Mouse (Mus musculus) CD4-positive, CD25-positive, alpha-beta regulatory T cell, adult 2 months (primary cell): ENCODE measurements at regions not wholly inside any gene's neighbourhood (a gene's known extent, or its start where the extent isn't known, plus 50 kb on each side); places are given as distances from the start of the nearest gene placed in this dataset.

Source experiments
- DNase-seq: peaks from one replicate; pipeline ENCODE4 v3.0.0-alpha.2; 2012; ENCODE audit warnings: low read depth, low spot score

DNA sequence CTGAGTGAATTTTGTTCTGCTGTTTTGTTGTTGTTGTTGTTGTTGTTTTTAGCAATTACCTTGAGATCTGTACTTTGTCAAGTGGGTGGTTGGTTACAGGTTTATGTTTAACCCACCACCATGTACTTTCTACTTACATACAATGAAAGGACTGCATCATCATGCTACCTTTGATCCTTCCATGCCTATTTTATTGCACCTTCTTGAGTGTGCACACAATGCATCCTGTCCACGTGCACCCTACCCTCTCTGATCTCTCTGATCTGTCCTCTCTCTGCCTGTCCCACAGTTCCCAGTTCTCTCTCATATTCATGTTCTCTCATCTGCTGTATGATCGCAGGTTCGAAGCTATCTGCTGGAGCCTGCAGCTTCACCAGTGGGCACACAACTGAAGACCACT, 59.9 kb upstream of the Gas1 start:
- no peak for DNase-seq

DNA sequence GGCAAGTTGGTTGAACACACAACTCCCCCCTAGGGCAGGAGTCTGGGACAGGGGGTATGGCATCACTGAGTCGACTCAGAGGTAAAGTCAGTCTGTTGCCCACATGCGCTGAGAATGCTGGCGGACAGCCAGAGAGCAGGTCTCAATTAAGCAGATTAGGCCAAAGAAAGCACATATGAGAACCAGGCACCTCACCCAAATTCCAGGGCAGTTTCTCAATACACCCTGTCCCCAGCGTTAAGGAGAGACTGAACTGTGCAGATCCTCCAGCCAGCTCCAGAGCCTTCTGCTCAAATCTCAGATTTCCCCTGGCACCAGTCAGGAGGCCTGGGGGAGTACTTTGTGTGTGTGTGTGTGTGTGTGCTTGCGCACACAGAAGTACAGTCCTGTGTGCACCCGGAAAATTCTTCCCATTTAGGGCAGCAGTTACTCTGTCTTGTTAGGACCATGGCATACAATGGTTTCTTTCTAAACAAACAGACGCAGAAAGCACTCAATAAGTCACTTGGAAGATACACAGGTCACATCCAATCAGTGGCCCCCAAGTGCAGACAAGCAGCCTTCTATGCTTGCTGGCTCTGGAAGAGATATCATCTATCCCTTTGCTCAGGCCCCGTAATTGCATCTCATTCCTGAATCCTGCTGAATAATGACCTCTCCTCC, 65.4 kb upstream of the Gas1 start:
- no peak for DNase-seq

DNA sequence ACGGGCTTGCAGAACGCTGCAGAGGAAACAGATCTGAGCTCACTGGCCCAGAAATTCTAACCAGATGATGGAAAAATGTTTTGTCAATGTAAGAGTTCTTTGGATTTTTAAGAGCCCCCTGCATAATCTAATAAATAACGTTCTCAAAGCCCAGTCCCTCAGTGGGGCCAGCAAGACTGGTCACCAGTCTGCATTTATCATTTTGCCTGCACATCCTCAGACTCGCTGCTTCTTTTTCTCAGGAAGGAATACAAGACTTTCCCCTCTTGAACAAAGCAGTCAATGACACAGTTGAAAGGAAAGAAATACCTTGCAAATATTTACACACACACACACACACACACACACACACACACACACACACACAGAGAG, 65.9 kb upstream of the Gas1 start:
- DNase-seq, result no peak

DNA sequence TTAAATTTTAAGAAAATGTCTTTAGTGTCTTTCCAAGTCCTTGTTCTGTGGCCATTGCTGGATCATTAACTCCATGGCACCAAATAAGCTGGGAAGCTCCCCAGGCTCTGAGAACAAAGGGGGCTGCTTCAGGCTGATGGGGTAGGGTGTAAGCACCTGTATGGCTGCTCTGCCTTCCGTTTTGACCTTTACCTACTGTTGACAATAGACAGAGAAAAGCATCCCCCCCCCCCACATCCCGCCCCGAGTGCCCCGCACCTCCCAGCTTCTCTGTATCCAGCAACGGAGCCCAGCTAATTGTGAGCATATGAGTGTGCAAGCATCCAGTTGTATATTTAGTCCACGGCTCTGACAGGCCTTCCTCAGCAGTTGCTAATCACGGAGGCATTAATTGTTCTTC, 78.0 kb upstream of the Gas1 start:
- no peak for DNase-seq

GRCm38 (mm10) chr13:60255715-60256114, 78.5 kb upstream of the Gas1 start:
- no peak for DNase-seq

- DNase-seq, result no peak
These were observed 79.8 kb upstream of the Gas1 start for GRCm38 (mm10) chr13:60256997-60257396.

DNA sequence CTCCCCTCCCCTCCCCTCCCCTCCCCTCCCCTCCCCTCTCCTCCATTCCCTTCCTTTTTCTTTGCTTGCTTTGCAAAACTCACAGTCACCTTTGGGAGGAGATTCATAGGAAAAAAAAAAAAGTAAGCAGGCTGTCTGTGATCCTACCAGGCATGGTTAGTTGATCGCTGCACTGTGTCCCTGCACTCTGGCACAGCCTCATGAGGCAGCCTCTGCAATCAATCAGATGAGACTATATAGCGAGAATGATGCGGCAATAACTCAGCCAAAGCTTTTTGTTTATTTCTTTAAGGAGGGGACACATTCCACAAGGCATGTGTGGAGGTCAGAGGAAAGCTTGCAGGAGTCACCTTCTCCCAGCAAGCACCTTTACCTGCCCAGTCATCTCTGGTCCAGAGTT, 80.7 kb upstream of the Gas1 start:
- DNase-seq, result no peak

- DNase-seq, result no peak
These were observed 85.4 kb upstream of the Gas1 start for GRCm38 (mm10) chr13:60262449-60263028.

DNA sequence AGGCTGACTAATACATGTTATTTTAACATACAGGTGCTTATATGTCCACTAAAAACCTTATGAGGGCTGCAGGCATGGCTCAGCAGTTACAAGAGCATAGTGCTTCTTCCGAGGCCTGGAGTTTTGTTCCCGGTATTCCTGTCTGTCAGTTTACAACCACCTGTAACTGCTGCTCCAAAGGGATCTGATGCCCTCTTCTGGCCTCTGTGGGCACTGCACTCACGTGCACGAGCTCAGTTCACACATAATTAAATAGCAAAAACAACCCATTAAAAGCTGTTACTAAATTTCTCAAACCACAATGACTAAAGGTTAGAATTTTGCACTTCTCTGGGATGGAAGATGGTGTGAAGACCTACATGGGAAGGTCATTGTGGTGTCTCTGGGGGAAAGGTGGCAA, 87.3 kb upstream of the Gas1 start:
- DNase-seq, result no peak

- no peak for DNase-seq
These were observed 90.4 kb upstream of the Gas1 start for GRCm38 (mm10) chr13:60267557-60267956.

- no peak for DNase-seq
These were observed 91.1 kb upstream of the Gas1 start for GRCm38 (mm10) chr13:60268256-60268655.

DNA sequence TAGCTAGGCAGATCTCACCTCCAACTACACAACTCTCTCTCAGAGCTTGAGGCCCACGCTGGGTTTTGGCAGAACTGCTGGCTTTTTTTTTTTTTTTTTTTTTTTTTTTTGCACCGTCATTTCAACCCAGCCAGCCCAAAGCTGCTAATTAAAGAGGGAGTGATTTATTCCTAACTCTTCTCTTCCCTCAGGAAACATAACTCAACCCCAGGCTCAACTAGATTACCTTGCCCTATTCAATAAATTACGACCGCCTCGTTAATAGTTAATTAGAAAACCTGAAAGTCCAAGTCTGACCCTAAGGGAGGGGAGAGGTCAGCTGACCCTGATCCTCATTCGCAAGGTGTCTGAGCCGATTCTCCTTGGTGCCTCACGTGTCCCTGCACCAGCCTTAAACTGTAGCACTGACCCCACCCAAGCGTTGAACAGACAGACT, 92.3 kb upstream of the Gas1 start:
- DNase-seq, result no peak

- no peak for DNase-seq
These were observed 93.4 kb upstream of the Gas1 start for GRCm38 (mm10) chr13:60270526-60270925.

DNA sequence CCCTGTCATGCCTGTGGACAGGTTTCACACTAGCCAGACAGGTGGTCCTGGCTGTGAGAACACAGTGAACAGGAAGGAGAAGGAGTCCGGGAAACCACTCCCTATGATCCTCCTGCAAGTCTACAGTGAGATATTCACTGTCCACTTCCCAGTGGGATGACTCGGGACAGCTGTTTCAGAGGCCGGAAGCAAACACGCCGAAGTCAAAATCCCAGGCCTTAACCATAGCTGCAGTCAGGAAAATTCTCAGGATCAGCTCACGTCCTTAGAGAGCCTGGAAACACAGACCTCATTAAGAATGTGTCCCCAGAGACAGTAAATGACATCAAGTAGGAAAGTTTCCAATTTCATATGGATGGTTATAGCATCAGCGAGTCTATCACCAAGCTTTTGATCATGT, 96.2 kb upstream of the Gas1 start:
- no peak for DNase-seq

GRCm38 (mm10) chr13:60282543-60283251, 105.5 kb upstream of the Gas1 start:
- no peak for DNase-seq

DNA sequence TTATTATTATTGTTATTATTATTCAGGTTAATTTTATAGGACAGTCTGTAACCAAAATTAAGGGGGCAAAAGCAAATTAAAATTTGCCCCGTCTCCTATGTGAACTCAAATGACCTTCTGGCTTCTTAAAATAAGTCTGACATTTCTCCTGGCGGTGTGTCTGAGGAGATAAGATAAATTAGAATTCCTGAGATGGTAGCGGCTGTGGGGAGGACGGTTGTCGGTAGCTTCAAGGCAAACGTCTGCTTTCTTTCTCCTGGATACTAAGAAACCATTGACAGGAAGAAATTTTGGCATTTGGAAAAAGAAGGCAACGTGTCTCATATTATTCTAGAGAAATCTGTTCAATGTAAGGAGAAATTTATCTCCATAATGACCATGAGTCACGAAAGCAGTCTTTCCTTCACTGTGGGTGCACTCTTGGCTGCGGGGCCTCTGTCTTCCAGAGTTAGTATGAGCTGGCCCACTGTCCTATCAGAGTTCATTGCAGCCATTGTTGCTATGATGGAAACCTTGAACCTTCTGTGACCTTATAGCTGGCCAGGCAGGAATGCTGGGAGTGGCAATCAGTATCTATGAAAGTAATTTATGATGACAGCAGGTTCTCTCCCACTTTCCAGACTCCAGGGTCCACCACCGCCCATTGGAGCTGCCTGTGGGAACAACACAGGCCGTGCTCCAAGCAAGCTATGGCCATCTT, 109.5 kb upstream of the Gas1 start:
- DNase-seq, result no peak

DNA sequence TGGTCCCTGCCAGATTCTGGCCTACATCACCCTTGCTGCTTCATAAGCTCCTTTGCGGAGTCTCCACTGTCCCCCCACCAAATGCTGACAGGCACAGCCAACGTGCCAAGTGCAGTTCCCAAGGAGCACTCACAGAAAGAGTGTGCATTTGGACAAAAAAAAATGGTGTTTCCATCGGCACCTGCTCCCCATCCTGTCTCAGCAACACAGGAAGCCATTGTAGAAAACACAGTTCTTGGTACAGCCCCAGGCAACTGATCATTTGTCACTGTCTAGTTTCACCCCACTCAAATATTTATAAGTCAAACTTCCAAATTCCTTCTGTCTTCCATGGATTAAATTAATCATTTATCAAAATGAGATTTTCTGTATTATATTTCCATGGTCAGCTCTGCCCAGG, 112.5 kb upstream of the Gas1 start:
- DNase-seq, result no peak

- no peak for DNase-seq
These were observed 113.7 kb upstream of the Gas1 start for GRCm38 (mm10) chr13:60290820-60291219.

- no peak for DNase-seq
These were observed 114.2 kb upstream of the Gas1 start for GRCm38 (mm10) chr13:60291344-60291743.

GRCm38 (mm10) chr13:60296201-60296895, 119.2 kb upstream of the Gas1 start:
- no peak for DNase-seq

DNA sequence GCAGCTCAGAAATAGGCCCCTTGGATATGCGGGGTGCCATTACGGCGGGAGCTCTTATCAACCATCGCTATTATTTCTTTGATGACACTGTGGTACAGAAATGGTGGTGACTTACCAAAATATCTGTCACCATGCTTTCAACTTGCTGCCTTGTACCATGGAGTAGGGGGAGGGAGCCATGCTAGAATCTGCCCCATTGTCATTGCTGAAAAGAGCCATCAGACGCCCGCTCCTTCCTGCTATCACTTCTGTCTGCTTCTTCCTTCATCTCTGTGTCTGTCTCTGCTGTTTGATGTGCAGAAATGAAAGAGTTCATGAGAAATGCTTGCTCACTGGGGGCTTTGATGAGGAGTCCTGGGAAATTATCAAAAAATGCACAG, 119.7 kb upstream of the Gas1 start:
- no peak for DNase-seq

GRCm38 (mm10) chr13:60298575-60298974, 121.4 kb upstream of the Gas1 start:
- no peak for DNase-seq
